Mouse (Mus musculus): ENCODE results near the gene Kif26a.

The Kif26a gene

GRCm38 (mm10) chr12:112145875-112146651 is at the start of gene Kif26a:
Gene Kif26a (plus strand): TSS chr12:112146208.
- DNase-seq (ENCODE audit: extremely low read depth, low read depth): peak; percentile 41

GRCm38 (mm10) chr12:112096733-112097117 is 49.3 kb upstream of the Kif26a start:
- DNase-seq (ENCODE audit: extremely low read depth, low read depth): no peak

GRCm38 (mm10) chr12:112100106-112100505 is 45.9 kb upstream of the Kif26a start:
- DNase-seq (ENCODE audit: extremely low read depth, low read depth): no peak

- no peak for DNase-seq (ENCODE audit: extremely low read depth, low read depth)
Measured at GRCm38 (mm10) chr12:112101045-112101444, 45.0 kb upstream of the Kif26a start.

- DNase-seq (ENCODE audit: extremely low read depth, low read depth): no peak
Measured at GRCm38 (mm10) chr12:112103179-112103578, 42.8 kb upstream of the Kif26a start.

GRCm38 (mm10) chr12:112104890-112105289 is 41.1 kb upstream of the Kif26a start:
- DNase-seq (ENCODE audit: extremely low read depth, low read depth): no peak

- DNase-seq (ENCODE audit: extremely low read depth, low read depth): no peak
Measured at GRCm38 (mm10) chr12:112106541-112106971, 39.5 kb upstream of the Kif26a start, which contains the start of gene Aspg. Gene Aspg (plus strand): TSS chr12:112106679.

GRCm38 (mm10) chr12:112107685-112108084 is 38.3 kb upstream of the Kif26a start:
- no peak for DNase-seq (ENCODE audit: extremely low read depth, low read depth)

GRCm38 (mm10) chr12:112108696-112109445 is 37.1 kb upstream of the Kif26a start:
- no peak for DNase-seq (ENCODE audit: extremely low read depth, low read depth)

- DNase-seq (ENCODE audit: extremely low read depth, low read depth): no peak
Measured at GRCm38 (mm10) chr12:112109701-112110100, 36.3 kb upstream of the Kif26a start.

GRCm38 (mm10) chr12:112111323-112111722 is 34.7 kb upstream of the Kif26a start:
- no peak for DNase-seq (ENCODE audit: extremely low read depth, low read depth)

- DNase-seq (ENCODE audit: extremely low read depth, low read depth): no peak
Measured at GRCm38 (mm10) chr12:112112235-112112634, 33.8 kb upstream of the Kif26a start.

GRCm38 (mm10) chr12:112112686-112113396 is 33.2 kb upstream of the Kif26a start:
- DNase-seq (ENCODE audit: extremely low read depth, low read depth): no peak

- peak; percentile 44 for DNase-seq (ENCODE audit: extremely low read depth, low read depth)
Measured at GRCm38 (mm10) chr12:112113710-112114109, 32.3 kb upstream of the Kif26a start.

- DNase-seq (ENCODE audit: extremely low read depth, low read depth): no peak
Measured at GRCm38 (mm10) chr12:112117006-112117405, 29.0 kb upstream of the Kif26a start.

GRCm38 (mm10) chr12:112117649-112118048 is 28.4 kb upstream of the Kif26a start:
- no peak for DNase-seq (ENCODE audit: extremely low read depth, low read depth)

- no peak for DNase-seq (ENCODE audit: extremely low read depth, low read depth)
Measured at GRCm38 (mm10) chr12:112121188-112121587, 24.8 kb upstream of the Kif26a start.

- DNase-seq (ENCODE audit: extremely low read depth, low read depth): no peak
Measured at GRCm38 (mm10) chr12:112125903-112126302, 20.1 kb upstream of the Kif26a start.

- no peak for DNase-seq (ENCODE audit: extremely low read depth, low read depth)
Measured at GRCm38 (mm10) chr12:112126931-112127635, 18.9 kb upstream of the Kif26a start.

- DNase-seq (ENCODE audit: extremely low read depth, low read depth): no peak
Measured at GRCm38 (mm10) chr12:112128526-112128925, 17.5 kb upstream of the Kif26a start.

GRCm38 (mm10) chr12:112129300-112129856 is 16.6 kb upstream of the Kif26a start:
- DNase-seq (ENCODE audit: extremely low read depth, low read depth): no peak
